Mouse (Mus musculus) cerebellum, adult 2 months (tissue): Measurements from ENCODE around the gene Papolb.

Experiments
- CTCF ChIP-seq: fragments of 200-500 bp; IDR thresholded peaks from 2 replicates; pipeline ENCODE4 v1.5.1; 2011; ENCODE audit warnings: low read depth, mild to moderate bottlenecking, control low read depth, low read length, moderate library complexity, borderline replicate concordance; ENCODE audit not compliant: insufficient read depth
- POLR2A ChIP-seq: fragments of 200-500 bp; IDR thresholded peaks from 2 replicates; pipeline ENCODE4 v1.6.1; 2011; ENCODE audit warnings: low read length, control low read depth, borderline replicate concordance; ENCODE audit not compliant: insufficient read depth

DNA sequence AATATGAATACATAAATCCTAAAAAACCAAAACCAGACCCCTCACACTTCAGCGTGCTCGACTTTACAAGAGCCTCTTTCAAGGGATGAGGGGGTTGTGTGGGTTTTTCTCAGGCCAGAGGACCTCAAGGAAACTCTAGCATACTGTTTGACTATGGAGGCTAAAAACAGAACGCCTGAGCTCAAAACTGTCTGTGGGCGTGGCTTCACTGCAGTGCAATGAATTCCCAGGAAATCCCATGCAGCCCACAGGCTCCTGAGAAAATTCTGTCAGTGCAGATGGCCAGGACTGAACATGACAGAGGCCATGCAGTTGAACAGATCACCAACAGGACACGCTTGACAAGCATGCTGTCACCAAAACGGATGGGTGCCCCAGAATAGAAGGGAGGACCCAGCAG, 10.9 kb downstream of the Papolb start:
- TF ChIP-seq CTCF (no peak), POLR2A (no peak)
